Mouse (Mus musculus) thymus, postnatal 25 days (tissue): ENCODE data around the gene Prss53.
"Not testable (repeated sequence)": the region's sequence is repeated elsewhere in the genome, so short reads cannot be mapped to it uniquely, and the experiment has no call there.

Experiments used
- DNase-seq: peaks from one replicate; pipeline ENCODE4 v3.0.0; 2022

Prss53 gene

DNA sequence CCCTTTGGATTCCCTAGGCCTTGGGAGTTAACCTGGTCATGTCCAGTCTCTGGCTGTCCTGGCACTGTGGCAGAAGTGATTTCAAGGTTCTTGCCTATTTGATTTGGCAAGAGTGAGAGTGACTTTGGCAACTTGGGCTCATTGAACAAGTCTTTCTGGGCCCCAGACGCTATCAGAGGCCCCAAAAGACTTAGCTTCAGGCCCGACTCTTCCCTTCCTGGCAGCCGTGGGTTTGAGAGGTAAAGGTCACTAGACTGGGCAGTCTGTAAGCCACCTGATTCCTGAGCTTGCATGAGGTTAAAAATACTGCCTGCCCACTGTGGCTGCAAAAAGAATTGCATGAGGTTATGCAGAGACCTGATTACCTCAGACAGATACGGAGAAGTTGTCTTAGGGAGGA, 17.9 kb upstream of the Prss53 start:
- DNase-seq = no peak

GRCm38 (mm10) chr7:127907939-127908338, 17.2 kb upstream of the Prss53 start:
- DNase-seq = no peak

GRCm38 (mm10) chr7:127903971-127904796, 13.4 kb upstream of the Prss53 start, which contains the start of gene Bckdk:
TSS of gene Bckdk (plus strand) at chr7:127904082.
- peak; percentile 76 for DNase-seq

- DNase-seq = no peak
Measured at GRCm38 (mm10) chr7:127901772-127902171, 11.0 kb upstream of the Prss53 start.

DNA sequence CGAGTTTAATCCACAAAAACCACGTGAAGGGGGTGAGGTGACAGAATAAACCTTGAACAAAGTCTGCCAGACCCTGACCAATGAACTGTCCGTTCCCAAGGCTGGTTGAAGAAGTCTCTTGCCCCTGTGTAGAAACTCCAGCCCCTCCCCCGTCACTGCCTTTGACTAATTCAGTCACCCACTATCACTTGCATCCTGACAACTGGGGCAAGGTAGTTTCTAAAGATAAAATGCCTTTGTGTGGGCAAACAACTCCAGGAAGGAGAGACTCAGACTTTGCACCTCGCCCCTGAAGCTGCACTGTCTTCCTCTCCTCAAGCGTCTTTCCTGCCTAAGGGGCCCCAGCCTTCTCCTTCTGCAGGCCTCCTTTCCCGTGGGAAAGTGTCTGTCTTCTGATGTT, 9.2 kb upstream of the Prss53 start:
- DNase-seq = no peak

GRCm38 (mm10) chr7:127898179-127898956, 7.6 kb upstream of the Prss53 start:
- DNase-seq = peak; percentile 57

DNA sequence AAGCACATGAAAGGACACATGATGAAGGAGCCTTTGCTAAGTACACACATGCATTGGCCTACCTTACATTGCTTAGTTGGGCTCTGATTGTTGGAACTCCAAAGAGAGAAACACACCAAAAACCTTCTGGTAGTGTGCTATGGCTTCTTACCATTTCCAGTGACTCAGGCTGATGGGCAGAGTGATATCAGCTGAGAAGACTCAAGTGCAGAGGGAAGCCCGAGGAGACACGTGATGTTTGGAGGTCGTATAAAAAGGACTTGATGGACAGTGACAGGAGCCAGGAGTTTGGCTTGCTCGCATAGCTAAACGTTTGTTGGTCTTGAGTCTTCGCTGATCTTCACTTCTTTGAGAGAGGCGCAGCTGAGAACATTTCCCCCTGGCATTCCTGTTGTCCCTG, 6.8 kb upstream of the Prss53 start:
- no peak for DNase-seq

DNA sequence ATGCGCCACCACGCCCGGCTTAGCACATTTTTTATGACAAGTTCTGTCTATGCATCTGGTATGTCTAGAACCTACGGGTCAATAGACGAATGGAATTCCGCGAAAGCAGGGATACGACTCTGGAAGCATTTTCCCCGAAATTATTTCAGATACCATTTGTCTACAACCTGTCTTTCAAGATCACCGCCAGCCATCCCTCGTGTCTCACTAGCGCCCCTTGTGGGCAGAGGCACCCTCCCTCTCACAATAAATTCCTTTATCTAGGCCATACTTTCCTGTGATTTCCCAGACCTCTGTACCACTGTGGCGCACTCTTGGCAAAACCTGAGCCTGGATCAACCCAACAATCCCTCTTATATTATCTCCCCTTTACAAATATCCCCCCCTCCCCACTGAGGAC, 5.6 kb upstream of the Prss53 start:
- DNase-seq = peak; percentile 72

- not testable (repeated sequence) for DNase-seq
Measured at GRCm38 (mm10) chr7:127895891-127896290, 5.1 kb upstream of the Prss53 start.

DNA sequence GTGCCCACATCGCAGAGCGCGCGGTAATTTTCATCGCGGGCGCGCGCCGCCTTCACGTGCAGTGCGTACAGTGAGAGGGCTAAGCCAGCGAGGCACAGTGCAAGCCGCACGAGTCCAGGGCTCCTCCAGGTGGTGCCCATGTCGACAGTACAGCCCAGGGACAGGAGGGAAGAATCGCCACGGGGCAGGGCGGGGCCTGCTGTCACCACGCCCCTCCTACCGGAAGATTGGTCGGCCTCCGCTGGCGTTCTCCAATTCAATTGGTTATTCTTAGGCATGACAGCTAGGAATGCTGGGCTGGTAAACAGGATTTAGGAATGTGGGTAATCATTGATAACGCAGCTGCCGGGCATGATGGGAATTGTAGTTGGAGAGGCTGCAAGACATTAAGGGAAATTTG, 4.7 kb upstream of the Prss53 start, which contains the start of the genes Gm21974 and Vkorc1:
Gm21974 (minus strand) TSS at position 13 of the 400 bp plus-strand sequence.
Vkorc1 (minus strand) TSS at position 176 of the 400 bp plus-strand sequence.
- peak; percentile 90 for DNase-seq

- DNase-seq = no peak
Measured at GRCm38 (mm10) chr7:127894480-127894879, 3.7 kb upstream of the Prss53 start.

GRCm38 (mm10) chr7:127888821-127889220, 1.9 kb downstream of the Prss53 start:
- no peak for DNase-seq

DNA sequence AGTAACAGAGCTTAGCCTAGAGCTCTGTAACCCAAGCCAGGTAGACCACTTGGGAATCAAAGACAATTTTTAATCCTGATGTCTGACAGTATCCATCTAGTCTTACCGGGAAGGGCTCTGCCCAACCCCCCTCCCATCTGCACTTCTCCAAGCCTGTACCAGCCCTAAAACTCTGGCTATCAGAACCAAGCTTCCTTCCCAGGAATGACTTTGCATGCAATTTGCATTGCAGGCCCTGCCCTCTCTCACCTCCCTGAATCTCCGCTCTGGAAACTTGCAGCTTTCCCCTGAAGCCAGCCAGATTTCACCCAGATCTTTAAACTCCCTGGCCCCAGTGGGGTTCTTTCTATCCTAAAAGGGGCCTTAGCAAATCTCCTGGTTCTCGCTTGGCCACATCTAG, 3.0 kb downstream of the Prss53 start:
- no peak for DNase-seq

DNA sequence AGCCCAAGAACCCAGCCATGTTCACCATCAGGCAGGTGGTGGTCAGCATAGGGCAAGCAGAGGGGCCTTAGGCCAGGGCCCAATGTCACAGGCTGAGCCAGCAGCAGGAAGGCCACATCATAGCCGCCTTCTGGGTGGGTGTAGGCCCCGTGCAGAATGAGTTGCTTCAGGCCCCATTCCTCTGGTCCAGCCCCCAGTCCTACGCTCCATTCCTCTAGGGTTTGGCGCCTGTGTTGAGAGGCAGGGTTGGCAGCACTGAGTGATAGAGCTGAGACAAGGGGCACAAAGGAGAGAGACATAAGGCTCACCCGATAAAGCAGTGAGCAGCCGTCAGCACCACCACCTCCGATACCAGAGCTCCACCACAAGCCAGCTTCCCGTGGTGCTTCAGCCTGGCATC, 3.6 kb downstream of the Prss53 start:
- DNase-seq = no peak

DNA sequence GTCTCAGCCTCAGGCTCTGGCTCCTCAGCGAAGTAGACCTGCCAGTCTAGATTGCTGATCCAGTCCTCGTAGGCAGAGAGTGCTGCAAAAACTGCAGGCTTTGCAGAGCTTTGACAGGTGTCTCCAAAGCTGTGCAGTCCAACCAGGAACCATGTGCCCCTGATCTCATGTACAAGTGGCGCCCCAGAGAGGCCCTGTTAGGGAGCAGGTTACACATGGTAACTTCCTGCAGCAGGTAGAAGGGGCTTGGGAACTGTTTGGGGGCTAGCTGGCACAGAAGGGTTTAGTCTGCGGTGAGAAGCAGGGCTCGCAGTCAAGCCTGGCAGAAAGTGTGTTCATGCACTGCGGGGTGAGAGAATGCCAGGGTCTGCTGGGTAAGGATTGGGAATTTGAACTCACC, 4.2 kb downstream of the Prss53 start:
- DNase-seq = no peak

DNA sequence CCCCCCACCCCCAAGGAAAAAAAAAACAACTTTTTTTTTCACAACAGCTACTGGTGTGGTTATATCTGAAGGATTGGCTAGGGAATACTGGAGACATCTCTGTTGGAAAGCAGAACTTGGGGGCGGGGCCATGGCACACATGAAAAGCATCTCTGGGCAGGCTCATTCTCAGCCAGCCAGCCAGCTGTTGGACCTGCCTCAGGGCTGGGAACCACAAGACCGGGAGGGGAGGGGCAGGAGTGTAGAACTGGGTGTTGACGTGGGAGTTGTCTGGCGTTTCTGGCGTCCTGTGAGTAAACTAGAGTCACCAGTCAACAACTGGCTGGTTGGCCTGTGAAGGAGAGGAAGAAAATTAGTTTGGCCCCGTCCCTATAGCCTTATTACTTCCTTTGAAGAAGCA, 4.8 kb downstream of the Prss53 start:
- DNase-seq = no peak

GRCm38 (mm10) chr7:127880431-127880830, 10.3 kb downstream of the Prss53 start:
- DNase-seq = no peak

- DNase-seq = no peak
Measured at GRCm38 (mm10) chr7:127879301-127879700, 11.5 kb downstream of the Prss53 start.

GRCm38 (mm10) chr7:127876467-127877348, 14.1 kb downstream of the Prss53 start, which contains the start of gene Zfp668:
TSS of gene Zfp668 (minus strand) at chr7:127876828.
- DNase-seq = peak; percentile 88

- peak; percentile 76 for DNase-seq
Measured at GRCm38 (mm10) chr7:127876041-127876466, 14.7 kb downstream of the Prss53 start, which contains the start of gene Zfp646. TSS of gene Zfp646 (plus strand) at chr7:127876221.

DNA sequence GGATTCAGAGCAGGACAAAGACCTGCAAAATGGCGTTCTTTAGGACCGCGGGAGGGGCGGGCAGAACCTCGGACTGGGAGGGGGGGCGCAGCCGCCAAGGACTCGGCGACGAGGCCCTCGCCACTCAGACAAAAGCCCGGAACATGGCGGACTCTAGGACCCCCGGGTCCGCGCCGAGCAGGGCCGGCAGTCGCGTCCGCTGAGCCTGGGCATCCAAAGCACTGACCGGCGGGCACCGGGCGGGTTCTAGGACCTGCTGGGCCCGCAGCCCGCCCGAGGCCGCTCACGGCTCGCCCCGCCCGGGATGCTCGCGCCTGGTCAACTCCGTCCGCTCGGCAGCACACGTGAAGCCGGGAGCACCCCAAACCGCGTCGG, 15.2 kb downstream of the Prss53 start:
- DNase-seq = peak; percentile 90

DNA sequence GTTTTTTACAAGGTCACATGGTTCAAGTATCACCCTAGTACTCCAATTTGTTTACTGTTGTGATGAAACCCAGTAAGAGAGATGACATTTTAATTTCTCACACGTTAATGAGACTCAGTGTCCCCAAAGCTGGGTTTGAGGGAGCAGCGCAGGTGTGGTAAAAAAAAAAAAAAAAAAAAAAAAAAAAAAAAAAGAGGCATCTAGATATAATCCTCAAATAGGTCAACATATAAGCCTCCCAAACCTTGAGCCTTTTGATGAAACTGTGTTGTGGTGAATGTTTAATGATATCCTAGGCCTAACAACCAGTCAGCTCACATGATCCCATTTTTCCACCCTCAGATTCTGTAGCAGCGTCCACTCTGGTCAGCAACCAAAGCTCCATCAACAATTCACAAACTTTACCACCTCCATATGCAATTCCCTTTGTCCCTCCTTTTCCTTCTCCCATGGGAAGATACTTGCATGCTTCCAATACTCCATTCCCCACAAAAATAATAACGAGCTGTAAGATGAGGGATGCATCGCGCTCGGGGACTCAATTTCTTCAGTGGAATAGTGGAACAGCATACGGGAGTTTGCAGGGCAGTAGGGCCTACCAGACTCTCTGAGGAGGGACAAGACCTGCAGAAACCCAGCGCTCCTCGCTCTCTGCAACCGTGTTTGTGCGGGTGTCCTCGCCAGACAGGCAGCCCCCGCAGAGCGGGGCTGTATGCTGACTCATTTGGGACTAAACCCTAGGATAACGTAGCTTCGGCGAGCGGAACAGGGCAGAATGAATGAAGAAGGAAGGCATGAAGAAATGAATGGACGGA, 15.8 kb downstream of the Prss53 start:
- DNase-seq = no peak
